Mouse (Mus musculus) cerebellum, adult 9-11 months (tissue): ENCODE data around the gene Agr2.
A peak's percentile ranks its signal among the peaks of the same experiment; 100 is the strongest.

ENCODE experiments used
- DNase-seq: peaks from one replicate; pipeline ENCODE4 v3.0.0; 2022

Agr2 gene

GRCm38 (mm10) chr12:36027171-36027570 lies 34.5 kb downstream of the Agr2 start:
- no peak for DNase-seq

GRCm38 (mm10) chr12:36028968-36029645 lies 36.4 kb downstream of the Agr2 start:
- DNase-seq: no peak

GRCm38 (mm10) chr12:36029687-36030086 lies 37.0 kb downstream of the Agr2 start:
- DNase-seq: no peak

GRCm38 (mm10) chr12:36030660-36031363 lies 38.1 kb downstream of the Agr2 start:
- DNase-seq: no peak

- no peak for DNase-seq
Observed at GRCm38 (mm10) chr12:36032419-36032818, 39.7 kb downstream of the Agr2 start.

GRCm38 (mm10) chr12:36035501-36035900 lies 42.8 kb downstream of the Agr2 start:
- DNase-seq: no peak

GRCm38 (mm10) chr12:36036121-36036520 lies 43.4 kb downstream of the Agr2 start:
- no peak for DNase-seq

GRCm38 (mm10) chr12:36036776-36037175 lies 44.1 kb downstream of the Agr2 start:
- no peak for DNase-seq

- no peak for DNase-seq
Observed at GRCm38 (mm10) chr12:36039541-36040084, 46.9 kb downstream of the Agr2 start.

- DNase-seq: peak; percentile 51
Observed at GRCm38 (mm10) chr12:36040571-36041280, 48.0 kb downstream of the Agr2 start.

- no peak for DNase-seq
Observed at GRCm38 (mm10) chr12:36041281-36041589, 48.5 kb downstream of the Agr2 start.

GRCm38 (mm10) chr12:36041703-36042347 lies 49.1 kb downstream of the Agr2 start:
- DNase-seq: peak; percentile 84

GRCm38 (mm10) chr12:36042348-36042778 lies 49.7 kb downstream of the Agr2 start, which contains the start of gene Tspan13:
TSS of gene Tspan13 (minus strand) at chr12:36042500.
- DNase-seq: peak; percentile 95

GRCm38 (mm10) chr12:36044691-36045090 lies 52.0 kb downstream of the Agr2 start:
- no peak for DNase-seq

GRCm38 (mm10) chr12:36046196-36046595 lies 53.5 kb downstream of the Agr2 start:
- no peak for DNase-seq

GRCm38 (mm10) chr12:36047593-36047992 lies 54.9 kb downstream of the Agr2 start:
- no peak for DNase-seq

- no peak for DNase-seq
Observed at GRCm38 (mm10) chr12:36050276-36050675, 57.6 kb downstream of the Agr2 start.
